Mouse (Mus musculus): ENCODE results near the gene Ap1s2. TPM values are rescaled to one million over a fixed set of nuclear protein-coding genes. Genes with fewer than 3 reads are reported as not detected.

Ap1s2 gene
- total RNA-seq (2021), result 20.3 and 25.0 TPM in 2 replicates
- long read RNA-seq, experiment 1, transcript Ap1s2-201 (5 exons, 1,785 nt), result major isoform, 5 of 11 reads
- long read RNA-seq, experiment 1, partial matches to known transcripts, result 0 of 11 reads
- long read RNA-seq, experiment 1, other reads (novel, unspliced or antisense), result 4 of 11 reads
- long read RNA-seq, experiment 2, transcript Ap1s2-203 (5 exons, 3,199 nt), result major isoform, 5 of 17 reads
- long read RNA-seq, experiment 2, partial matches to known transcripts, result 0 of 17 reads
- long read RNA-seq, experiment 2, other reads (novel, unspliced or antisense), result 11 of 17 reads

- DNase-seq, result peak; percentile 95
These were observed at the start of gene Ap1s2 for GRCm38 (mm10) chrX:163908337-163909250. TSS of gene Ap1s2 (plus strand) at chrX:163909017.

- DNase-seq, result no peak
These were observed 41.0 kb upstream of the Ap1s2 start for GRCm38 (mm10) chrX:163867711-163868379.

DNA sequence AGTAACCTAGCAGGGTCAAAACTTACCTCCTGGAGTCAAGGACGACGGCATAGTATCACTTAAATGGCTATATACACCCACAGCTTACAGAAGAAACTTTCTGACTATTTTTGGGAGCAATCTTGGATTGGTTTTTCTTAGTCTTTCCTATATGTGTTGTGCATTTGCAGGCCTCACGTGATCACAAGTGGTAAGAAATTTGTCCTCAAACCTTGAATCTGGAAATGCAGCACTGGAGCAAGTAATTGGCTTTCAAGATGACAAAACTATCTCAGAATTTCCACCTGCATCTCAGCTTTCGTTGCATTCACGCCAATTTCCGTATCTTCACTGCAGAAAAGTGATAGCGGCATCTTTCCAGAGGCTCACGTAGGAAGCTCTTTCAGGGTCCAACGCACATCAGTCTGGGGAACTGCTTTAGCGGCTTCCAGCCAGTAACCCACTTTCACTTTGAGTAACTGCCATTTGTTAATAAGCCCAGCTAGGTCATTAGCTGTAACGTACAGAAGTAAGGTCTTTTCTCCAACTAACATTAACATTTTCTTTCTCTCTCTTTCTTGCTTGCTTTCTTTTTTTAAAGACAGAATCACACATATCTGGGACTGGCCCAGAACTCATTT, 40.0 kb upstream of the Ap1s2 start:
- DNase-seq, result no peak

GRCm38 (mm10) chrX:163875932-163876331, 32.9 kb upstream of the Ap1s2 start:
- no peak for DNase-seq

DNA sequence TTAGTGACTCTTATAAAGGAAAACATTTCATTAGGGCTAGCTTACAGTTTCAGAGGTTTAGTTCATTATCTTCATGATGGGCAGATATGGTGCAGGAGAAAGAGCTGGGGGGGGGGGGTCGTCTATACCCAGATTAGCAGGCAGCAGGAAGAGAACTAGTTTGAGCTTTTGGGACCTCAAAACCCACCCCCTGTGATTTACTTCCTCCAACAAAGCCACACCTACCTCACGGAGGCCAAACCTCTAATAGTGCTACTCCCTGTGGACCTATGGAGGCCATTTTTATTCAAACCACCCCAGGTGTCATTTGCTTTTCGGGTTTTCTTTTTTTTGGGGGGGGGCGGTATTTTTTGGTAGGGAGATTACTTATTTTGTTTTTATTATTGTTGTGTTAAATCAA, 32.2 kb upstream of the Ap1s2 start:
- no peak for DNase-seq

- DNase-seq, result no peak
These were observed 29.8 kb upstream of the Ap1s2 start for GRCm38 (mm10) chrX:163879039-163879438.

DNA sequence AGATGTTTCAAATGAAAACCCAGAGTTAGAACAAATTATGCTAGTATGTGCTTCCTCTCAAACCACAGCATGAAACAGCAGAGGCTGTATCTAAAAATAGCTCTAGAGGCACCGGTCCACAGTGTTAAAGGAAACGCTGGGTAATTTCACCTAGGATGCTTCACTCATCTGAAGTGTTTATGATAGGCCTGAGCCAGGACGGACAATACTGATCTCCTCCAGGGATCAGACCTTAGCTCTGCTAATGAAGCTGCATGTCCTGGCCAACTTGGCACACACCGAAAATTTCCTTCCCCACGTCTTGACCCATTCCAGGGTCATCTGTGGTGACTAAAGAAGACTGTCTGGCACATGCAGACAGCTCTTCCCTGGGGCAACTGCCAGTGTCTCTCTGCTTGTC, 29.4 kb upstream of the Ap1s2 start:
- peak; percentile 24 for DNase-seq

DNA sequence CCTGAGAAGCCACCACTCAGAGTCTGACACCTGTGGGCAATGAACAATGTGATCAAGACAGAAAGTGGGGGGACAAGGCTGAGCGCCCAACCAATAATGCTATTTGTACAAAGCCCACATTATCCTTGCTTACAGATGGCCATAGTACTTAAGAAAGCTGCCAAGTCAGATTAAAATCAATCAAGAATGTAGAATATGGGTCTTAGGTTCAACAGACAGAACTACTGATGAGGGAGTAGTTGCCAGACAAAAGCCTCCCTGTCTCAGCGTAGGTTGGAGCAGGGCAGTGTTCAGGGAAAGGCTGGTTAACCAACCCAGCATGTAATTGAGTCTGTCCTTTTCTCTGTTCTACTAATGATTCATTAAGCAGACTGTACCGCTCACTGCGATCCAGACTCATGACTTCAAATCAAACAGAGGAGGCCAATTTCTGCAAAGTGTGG, 23.3 kb upstream of the Ap1s2 start:
- no peak for DNase-seq

DNA sequence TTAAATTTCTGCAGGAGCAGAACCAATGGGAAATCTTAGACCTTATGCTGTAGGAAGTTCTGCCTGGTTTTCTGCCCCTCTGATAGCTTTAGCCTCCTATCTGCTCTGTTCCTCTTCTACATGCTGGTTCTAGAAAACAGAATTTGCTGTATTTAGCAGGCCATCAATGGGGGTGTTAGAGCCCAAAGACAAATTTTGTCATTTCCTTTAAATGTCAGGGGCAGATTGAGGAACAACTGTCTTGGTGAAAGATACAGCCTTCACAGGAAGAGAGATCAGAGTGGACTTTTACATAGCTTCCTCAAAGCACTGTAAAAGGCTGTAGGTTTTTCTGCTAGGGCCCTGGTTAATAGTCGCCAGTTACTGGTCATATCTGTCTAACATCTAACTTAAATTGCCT, 11.5 kb upstream of the Ap1s2 start:
- no peak for DNase-seq

DNA sequence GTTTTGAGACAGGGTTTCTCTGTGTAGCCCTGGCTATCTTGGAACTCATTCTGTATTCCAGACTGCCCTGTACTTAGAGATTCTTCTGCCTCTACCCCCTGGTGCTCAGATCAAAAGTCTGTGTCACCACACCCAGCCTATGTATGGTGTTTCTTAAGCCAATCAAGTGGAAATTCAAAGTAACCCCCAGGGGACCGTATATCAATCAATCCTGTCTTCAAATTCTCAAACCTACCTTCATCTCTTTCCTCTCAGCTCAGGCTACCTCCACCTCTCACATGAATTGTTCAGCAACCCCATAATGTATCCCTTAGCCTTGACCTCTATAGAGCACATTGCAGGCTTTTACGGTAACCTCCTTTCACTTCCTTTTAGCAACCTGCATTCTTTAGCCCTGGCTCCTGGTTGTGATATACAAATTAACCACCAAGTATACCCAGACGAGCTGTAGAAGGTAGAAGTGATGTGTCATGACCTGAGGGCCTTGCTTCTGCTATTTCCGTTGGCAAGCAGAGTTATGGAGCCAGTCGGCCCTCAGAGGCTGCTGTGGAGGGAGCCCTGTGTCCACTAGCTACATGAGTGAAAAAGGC, 9.3 kb upstream of the Ap1s2 start:
- no peak for DNase-seq

GRCm38 (mm10) chrX:163906861-163907260, 2.0 kb upstream of the Ap1s2 start:
- DNase-seq, result no peak

DNA sequence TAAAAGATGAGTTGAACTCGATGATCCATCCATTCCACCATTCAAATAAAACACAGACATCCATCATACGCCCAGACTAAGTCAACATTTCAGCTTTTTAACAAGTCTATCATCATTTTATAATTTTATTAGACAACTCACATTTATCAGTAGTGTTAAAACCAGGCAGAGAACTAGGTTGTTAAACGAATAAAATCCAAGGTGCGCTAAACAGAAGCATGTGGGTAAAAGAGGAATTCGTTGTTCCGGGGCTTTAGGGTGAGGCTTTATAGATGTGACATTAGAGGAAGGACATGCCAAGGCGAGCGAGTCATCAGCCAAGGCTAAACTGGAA, 847 bp upstream of the Ap1s2 start:
- no peak for DNase-seq

DNA sequence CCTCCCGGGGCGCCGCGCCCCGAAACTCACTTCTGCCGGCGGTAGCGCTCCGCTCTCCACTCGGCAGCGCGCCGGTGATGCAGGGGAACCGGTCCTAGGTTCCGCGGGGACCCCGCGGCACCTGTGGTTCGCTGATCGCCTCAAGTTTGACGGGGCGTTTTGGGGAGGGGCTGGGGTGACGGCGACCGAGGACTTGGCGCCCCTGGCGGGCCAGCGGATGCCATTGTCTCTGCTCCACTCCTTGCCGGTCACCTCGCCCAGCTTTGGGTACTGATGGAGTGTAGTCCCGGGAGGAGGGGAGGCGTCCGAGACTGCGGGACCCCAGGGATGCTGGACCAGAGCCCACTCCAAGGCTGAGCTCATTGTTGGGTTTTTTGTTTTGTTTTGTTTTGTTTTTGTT, 564 bp downstream of the Ap1s2 start:
- peak; percentile 52 for DNase-seq

DNA sequence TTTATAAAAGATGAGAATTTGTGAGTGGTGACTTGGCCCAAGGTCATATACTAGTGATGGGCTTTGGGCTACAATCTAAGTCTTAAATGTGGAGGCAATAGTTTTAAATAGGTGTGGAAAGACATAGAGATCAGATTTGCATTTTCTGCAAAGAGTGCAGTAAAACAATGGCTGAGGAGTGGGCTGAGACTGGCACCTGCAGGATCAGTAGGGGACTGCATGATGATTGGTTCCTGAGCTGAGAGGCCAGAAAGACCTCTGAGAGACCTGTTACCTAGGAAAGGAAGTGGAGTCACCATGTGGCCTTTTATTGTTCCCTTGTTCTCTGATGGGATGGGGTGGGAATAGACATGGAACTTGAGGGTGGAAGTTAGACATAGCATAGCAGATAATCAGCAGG, 4.0 kb downstream of the Ap1s2 start:
- DNase-seq, result peak; percentile 28

- no peak for DNase-seq
These were observed 20.7 kb downstream of the Ap1s2 start for GRCm38 (mm10) chrX:163929550-163929949.

GRCm38 (mm10) chrX:163934731-163935130, 25.9 kb downstream of the Ap1s2 start:
- no peak for DNase-seq

- DNase-seq, result peak; percentile 47
These were observed 29.8 kb downstream of the Ap1s2 start for GRCm38 (mm10) chrX:163938587-163938986.

DNA sequence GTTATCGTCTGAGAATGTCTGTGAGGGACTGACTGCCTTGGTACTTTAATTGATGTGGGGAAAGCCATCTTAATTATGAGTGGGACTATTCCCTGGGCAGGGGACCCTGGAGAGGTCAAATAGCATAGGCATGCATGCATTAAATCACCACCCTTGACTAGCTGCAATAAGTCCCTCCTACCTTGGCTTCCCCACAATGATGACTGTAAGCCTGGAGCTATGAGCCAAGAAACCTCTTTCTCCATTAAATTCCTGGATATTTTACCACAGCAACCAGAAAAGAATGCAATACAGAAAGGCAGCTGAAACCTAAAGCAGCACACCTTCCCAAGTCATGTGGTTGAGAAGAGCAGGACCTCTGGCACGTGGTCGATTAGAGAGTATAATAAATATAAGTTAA, 35.6 kb downstream of the Ap1s2 start:
- no peak for DNase-seq

- no peak for DNase-seq
These were observed 42.8 kb downstream of the Ap1s2 start for GRCm38 (mm10) chrX:163951618-163952017.

GRCm38 (mm10) chrX:163957381-163957780, 48.6 kb downstream of the Ap1s2 start:
- no peak for DNase-seq

DNA sequence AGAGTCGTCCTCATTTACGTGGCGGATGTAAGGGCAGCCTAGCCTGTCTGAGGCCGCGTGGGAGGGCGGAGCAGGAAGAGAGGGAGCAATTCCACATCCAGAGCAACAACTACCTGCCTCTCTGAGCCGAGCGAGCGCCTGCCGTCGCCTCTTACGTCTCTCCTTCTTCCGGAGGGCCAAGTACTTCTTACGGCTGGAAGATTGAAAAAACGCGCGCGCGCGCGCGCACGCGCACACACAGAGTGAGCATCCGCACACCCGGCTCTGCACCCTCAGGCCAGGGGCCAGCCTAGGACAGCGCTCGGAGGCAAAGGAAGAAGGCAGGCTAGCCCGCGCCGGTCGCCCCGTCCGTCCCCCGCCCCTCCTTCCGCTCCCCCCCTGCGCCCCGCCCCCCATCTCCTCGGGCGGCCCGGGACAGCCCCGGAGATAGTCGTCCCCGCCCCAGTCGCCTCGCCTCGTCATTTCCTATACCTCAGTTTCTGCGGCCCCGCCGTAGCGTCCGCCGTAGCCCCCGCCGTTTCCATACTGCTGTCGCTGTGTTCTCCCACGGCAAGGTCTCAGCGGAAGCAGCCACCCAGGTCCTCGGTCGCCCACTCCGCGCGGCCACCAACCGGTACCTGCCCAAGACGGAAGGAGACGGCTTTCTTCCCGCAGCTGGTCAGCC, 49.1 kb downstream of the Ap1s2 start:
- DNase-seq, result peak; percentile 77

GRCm38 (mm10) chrX:163958467-163958875, 49.7 kb downstream of the Ap1s2 start, which contains the start of gene Zrsr2:
TSS of gene Zrsr2 (minus strand) at chrX:163958661.
- peak; percentile 89 for DNase-seq

Measured in adrenal gland, postnatal 14 days (tissue).